Mouse (Mus musculus): ENCODE measurements around the gene Gm8332. TPM values are rescaled to one million over a fixed set of nuclear protein-coding genes. Genes with fewer than 3 reads are reported as not detected.

The Gm8332 gene
- polyA plus RNA-seq, 1 experiment from 2014 or later = not detected

DNA sequence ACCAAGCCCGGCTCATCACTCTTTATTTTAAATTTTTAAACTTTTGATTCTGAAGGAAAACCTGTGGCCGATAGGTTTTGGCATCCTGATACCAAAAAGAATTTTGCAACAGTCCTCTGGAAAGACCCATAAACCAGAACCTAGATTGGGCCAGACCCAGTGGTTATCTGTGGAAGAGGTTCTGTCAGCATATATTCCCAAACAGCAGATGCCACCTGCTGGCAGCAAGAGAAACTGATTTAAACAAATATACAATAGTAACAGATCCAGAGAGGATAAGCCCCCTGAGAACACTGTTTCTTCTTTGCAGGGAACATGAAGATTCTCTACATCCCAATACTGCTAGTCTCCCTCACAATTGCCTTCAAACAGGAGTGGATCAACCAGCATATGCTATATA lies 47.0 kb downstream of the Gm8332 start:
- ATAC-seq = no peak
- no peak overlapping the region for H3K9ac ChIP-seq
- H3K27ac ChIP-seq = no peak overlapping the region
- WGBS = 86% methylated on average over 2 of the region's 2 CpGs
- H3K4me1 ChIP-seq = no peaks in the 10 kb centered on the region
- H3K27me3 ChIP-seq = no peaks in the 10 kb centered on the region
- no peak overlapping the region for H3K4me3 ChIP-seq
- H3K9me3 ChIP-seq (replicated peaks) = no peaks in the 10 kb centered on the region
- H3K36me3 ChIP-seq (ENCODE audit: poor library complexity, severe bottlenecking) = no peaks in the 10 kb centered on the region
- H3K4me2 ChIP-seq = no peak overlapping the region

Other genes with a start within 250 kb of the Gm8332 start
- not detected in 2 replicates for gene Gm2075, start 238.3 kb downstream of the Gm8332 start, polyA plus RNA-seq (2015; fragmentation: Nextera tagmentation; extraction: Ambion mirVana)
- not detected in 2 replicates for gene Gm6803, start 231.3 kb downstream of the Gm8332 start, polyA plus RNA-seq (2015; fragmentation: Nextera tagmentation; extraction: Ambion mirVana)
- not detected in 2 replicates for gene Gm2056, start 223.1 kb downstream of the Gm8332 start, polyA plus RNA-seq (2015; fragmentation: Nextera tagmentation; extraction: Ambion mirVana)
- gene Gm16368, start 166.4 kb downstream of the Gm8332 start, polyA plus RNA-seq (2015; fragmentation: Nextera tagmentation; extraction: Ambion mirVana) = not detected in 2 replicates
- not detected in 2 replicates for gene Gm10436, start 68.0 kb downstream of the Gm8332 start, polyA plus RNA-seq (2015; fragmentation: Nextera tagmentation; extraction: Ambion mirVana)
- gene Gm5662, start 24.4 kb upstream of the Gm8332 start, polyA plus RNA-seq (2015; fragmentation: Nextera tagmentation; extraction: Ambion mirVana) = not detected in 2 replicates
- gene Gm5039, start 73.9 kb upstream of the Gm8332 start, polyA plus RNA-seq (2015; fragmentation: Nextera tagmentation; extraction: Ambion mirVana) = not detected in 2 replicates
- gene Adck1, start 110.5 kb upstream of the Gm8332 start, polyA plus RNA-seq (2015; fragmentation: Nextera tagmentation; extraction: Ambion mirVana) = 20.2 and 25.6 TPM in 2 replicates

Data from forebrain, embryonic 13.5 days (tissue).